Mouse (Mus musculus) intestine, embryonic 16.5 days (tissue): Measurements from ENCODE around the gene Dnajc8. TPM values are rescaled to one million over a fixed set of nuclear protein-coding genes. Genes with fewer than 3 reads are reported as not detected.

ENCODE experiments used
- ATAC-seq: fragments of 200-750 bp; cut with Nextera tagmentation; 2 replicates; pipeline ENCODE4 v1.8.0; 2017; ENCODE audit warnings: moderate TSS enrichment, moderate library complexity
- H3K27ac ChIP-seq: fragments of 300-500 bp; sonication (generic); 2 replicates; pipeline ENCODE4 v1.5.1; 2014; ENCODE audit warnings: mild to moderate bottlenecking, low read length
- H3K27me3 ChIP-seq: fragments of 300-500 bp; sonication (generic); replicated peaks from 2 replicates; pipeline ENCODE4 v1.6.1; 2014; ENCODE audit warnings: low read length, control low read depth, mixed read lengths; ENCODE audit not compliant: control insufficient read depth, insufficient read depth
- H3K36me3 ChIP-seq: fragments of 300-500 bp; sonication (generic); 2 replicates; pipeline ENCODE4 v1.6.1; 2014; ENCODE audit warnings: low read length, control low read depth; ENCODE audit not compliant: control insufficient read depth, insufficient read depth
- H3K4me1 ChIP-seq: fragments of 300-500 bp; sonication (generic); 2 replicates; pipeline ENCODE4 v1.6.1; 2014; ENCODE audit warnings: low read length, control low read depth, mixed read lengths; ENCODE audit not compliant: control insufficient read depth, insufficient read depth
- H3K4me2 ChIP-seq: fragments of 300-500 bp; sonication (generic); 2 replicates; pipeline ENCODE4 v1.6.1; 2014; ENCODE audit warnings: low read depth, low read length, control low read depth
- H3K4me3 ChIP-seq: fragments of 300-500 bp; sonication (generic); 2 replicates; pipeline ENCODE4 v1.5.1; 2014; ENCODE audit warnings: mild to moderate bottlenecking, low read length
- H3K9ac ChIP-seq: fragments of 300-500 bp; sonication (generic); 2 replicates; pipeline ENCODE4 v1.6.1; 2014; ENCODE audit warnings: low read depth, low read length
- H3K9me3 ChIP-seq: fragments of 300-500 bp; sonication (generic); 2 replicates; pipeline ENCODE4 v1.6.1; 2016; ENCODE audit warnings: low read length, control low read depth; ENCODE audit not compliant: control insufficient read depth
- WGBS: fragments of 180-500 bp; shearing (Covaris S2); extraction: QIAGEN DNeasy Blood & Tissue Kit; methylation state at CpG from one replicate; pipeline ENCODE4 v1.1.7; 2014; 5-methylcytosine and 5-hydroxymethylcytosine counted together
- polyA plus RNA-seq: library from polyadenylated mRNA; unstranded; fragments of >200 nt; fragmentation: Nextera tagmentation; extraction: Ambion mirVana; gene quantifications from 2 replicates; pipeline ENCODE4 v1.2.1, GENCODE M21; 2015

Dnajc8 gene
- polyA plus RNA-seq, 1 experiment from 2014 or later: 150 TPM

DNA sequence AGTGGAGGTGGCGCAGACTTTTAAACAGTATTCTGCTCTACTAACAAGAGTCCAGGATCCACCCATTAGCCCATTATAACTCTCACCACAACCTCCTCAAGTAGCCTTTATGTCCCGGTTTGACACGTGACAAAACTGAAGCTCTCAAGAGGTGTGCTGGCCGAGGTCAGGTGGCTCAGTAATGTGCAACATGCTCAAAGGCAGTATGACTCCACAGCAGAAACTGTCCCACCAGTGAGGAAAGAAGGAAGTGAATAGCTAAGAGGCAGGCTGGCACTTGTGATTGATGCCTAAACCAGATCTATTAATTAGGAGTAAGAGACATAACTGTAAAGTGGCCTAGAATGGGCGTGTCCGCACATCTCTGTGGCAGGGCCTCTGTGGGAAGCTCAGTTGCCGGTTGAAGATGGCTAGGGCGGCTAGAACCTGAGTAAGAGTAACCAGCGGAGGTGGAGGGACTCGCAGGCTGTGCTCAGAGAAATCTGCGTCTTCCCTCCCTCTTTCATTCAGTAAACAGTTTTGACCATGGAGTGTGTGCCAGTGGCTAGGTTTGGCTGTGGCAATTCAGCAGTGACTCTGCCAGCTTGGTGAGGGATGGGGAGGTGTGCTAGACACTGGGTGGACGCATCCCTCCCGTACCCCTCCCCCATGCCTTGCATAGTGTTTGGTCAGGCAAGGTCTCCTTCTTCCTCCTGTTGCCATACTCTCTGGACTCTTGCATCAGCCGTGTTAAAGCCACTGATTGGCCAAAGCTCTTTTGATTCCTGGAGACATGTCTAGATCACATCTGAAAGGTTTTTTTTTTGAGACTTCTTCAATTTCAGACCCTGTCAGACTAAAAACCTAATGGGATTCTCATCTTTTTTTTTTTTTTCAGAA is 21.7 kb upstream of the Dnajc8 start:
- Histone ChIP-seq H3K27me3 (no peaks in the 10 kb centered on the region), H3K4me2 (no peak overlapping the region), H3K4me3 (no peak overlapping the region), H3K36me3 (no peaks in the 10 kb centered on the region), H3K4me1 (peaks cover 11% of the 10 kb centered on the region), H3K27ac (no peak overlapping the region), H3K9ac (no peak overlapping the region), H3K9me3 (no peaks in the 10 kb centered on the region)
- WGBS: 44% methylated on average over 14 of the region's 14 CpGs
- no peak for ATAC-seq

DNA sequence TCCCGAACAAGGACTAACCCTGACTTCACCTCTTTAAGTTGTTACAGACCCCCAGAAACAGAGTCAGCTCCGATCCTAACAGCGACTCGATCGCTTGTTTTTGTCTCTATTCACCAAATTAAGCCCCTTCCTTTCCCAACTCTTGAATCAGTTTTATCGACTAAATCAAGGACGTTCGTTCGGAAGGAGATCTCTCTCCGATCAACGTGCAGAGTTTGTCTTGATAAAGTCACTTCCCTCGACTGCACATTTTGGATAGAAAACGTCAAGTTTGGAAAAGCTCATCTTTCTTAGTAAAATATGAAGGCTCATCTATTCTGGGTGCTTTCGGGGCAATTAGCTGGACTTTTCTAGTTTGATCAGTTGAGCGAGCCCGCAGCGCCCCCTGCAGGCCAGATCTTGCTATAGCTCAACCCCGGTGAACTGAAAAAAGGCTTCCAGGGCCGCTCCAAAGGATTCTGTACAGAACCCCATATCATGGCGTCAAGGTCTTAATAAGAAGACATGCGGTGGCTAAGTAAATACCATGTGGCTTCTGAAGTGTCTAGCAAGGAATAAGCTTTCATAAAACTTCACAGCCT is 20.7 kb upstream of the Dnajc8 start:
- Histone ChIP-seq H3K4me1 (peaks cover 6% of the 10 kb centered on the region), H3K9me3 (no peaks in the 10 kb centered on the region), H3K36me3 (no peaks in the 10 kb centered on the region), H3K4me2 (peak overlapping the region; percentile 88), H3K27ac (peak overlapping the region; percentile 78), H3K9ac (peak overlapping the region; percentile 61), H3K27me3 (no peaks in the 10 kb centered on the region), H3K4me3 (peak overlapping the region; percentile 46)
- 2% methylated on average over 21 of the region's 21 CpGs for WGBS
- no peak for ATAC-seq

DNA sequence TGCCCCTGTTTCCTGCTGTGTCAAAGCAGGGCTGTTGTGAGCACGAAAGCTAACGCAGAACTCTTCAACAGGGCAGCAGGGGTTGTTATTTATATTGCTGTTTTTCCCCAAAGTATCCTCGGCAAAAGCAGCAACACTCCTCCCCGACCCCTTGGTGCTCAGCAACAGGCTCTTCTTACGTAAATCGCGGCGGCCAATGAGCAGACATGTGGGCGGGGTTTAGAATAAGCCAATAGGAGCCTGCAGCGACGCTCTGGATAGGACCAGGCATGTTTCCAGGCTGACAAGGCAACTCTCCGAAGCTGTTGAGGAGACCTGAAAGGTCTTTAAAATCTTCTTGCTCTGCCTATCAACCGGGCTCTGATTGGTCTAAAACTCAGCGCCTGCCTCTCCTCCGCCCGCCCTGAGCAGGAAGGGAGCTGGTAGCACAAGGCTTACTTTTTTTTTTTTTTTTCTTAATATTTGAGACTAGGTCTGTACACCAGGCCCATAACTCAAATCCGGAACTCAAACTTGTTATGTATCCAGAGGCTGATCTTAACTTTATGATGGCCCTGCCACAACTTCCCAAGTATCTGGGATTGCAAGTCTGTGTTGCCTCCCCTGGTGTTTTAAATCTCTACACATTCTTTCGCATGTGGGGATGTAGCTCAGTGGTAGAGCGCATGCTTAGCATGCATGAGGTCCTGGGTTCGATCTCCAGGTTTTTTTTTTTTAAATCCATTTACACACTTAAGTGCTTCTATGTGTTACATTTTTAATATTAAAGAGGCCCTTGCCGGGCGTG is 19.8 kb upstream of the Dnajc8 start:
- peak overlapping the region; percentile 61 for H3K9ac ChIP-seq

DNA sequence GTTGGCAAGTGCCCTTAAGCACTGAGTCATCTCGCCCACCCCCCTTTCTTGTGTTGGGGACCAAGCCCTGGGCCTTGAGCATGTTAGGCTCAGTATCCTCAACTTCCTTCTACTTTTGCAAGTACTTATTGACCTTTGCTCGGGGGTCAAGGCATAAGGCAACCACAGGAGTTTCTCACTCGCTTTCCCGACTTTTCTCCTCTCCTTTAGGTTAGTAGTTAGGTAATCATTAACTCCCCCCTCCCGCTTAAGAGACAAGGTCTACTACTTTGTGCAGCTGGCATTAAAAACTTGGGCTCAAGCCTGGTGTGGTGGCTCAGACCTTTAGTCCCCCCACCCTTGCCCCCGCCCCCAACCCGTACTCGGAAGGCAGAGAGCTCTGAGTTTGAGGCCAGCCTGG is 17.3 kb upstream of the Dnajc8 start:
- peak; percentile 74 for ATAC-seq
- no peak overlapping the region for H3K9ac ChIP-seq
- H3K27ac ChIP-seq: peak overlapping the region; percentile 86
- no peak overlapping the region for H3K4me2 ChIP-seq
- no peaks in the 10 kb centered on the region for H3K36me3 ChIP-seq
- H3K4me3 ChIP-seq: no peak overlapping the region
- peaks cover 6% of the 10 kb centered on the region for H3K4me1 ChIP-seq
- no peaks in the 10 kb centered on the region for H3K27me3 ChIP-seq
- WGBS: 45% methylated on average over 8 of the region's 8 CpGs
- H3K9me3 ChIP-seq: no peaks in the 10 kb centered on the region

More for the DNA sequence above, 19.8 kb upstream of the Dnajc8 start:
- Histone ChIP-seq H3K4me1 (peaks cover 6% of the 10 kb centered on the region), H3K4me2 (peak overlapping the region; percentile 88), H3K27ac (peak overlapping the region; percentile 78), H3K9me3 (no peaks in the 10 kb centered on the region), H3K4me3 (peak overlapping the region; percentile 46), H3K36me3 (no peaks in the 10 kb centered on the region), H3K27me3 (no peaks in the 10 kb centered on the region)
- 20% methylated on average over 22 of the region's 22 CpGs for WGBS
- ATAC-seq: peak; percentile 91

DNA sequence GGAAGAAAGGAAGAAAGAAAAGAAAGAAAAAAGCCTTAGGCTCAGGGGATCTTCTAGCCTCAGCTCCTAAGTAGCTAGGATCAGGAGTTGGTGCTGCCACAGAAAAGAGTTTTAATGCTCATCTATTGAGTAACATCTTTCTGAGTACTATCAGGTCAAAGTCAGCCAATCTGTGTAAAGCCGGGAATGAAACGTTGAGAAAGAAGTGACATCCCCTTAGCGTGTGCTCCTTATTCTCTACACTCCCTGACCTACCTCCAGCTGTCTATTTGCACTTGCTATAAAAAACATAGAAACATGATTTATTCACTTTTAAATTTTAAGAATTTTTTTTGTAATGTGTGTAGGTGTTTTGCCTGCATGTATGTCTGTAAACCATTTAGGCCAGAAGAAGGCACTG is 16.2 kb upstream of the Dnajc8 start:
- Histone ChIP-seq H3K27me3 (no peaks in the 10 kb centered on the region), H3K27ac (no peak overlapping the region), H3K9ac (no peak overlapping the region), H3K4me3 (no peak overlapping the region), H3K9me3 (no peaks in the 10 kb centered on the region), H3K4me1 (peaks cover 6% of the 10 kb centered on the region), H3K4me2 (no peak overlapping the region), H3K36me3 (no peaks in the 10 kb centered on the region)
- WGBS: 76% methylated on average over 3 of the region's 3 CpGs
- ATAC-seq: no peak

DNA sequence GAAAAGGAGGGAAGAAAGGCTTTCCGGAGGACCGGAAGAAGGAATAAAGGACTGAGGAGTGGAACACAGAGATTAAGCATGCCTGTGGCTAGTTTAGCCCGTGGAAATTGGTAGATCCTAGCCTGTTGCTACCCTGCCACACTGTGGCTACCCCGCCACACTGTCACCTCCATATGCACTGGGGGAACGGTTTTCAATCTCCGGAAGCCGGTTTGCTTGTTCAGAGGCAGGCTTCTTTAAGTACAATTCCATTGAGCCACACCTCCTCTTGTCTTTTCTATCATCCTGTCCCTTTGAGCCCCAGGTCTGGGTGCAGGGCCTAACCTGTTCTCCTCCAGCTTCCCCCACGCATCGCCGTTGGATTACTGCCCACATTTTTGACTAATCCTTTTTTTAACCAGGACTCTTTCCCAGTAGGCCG is 11.0 kb upstream of the Dnajc8 start:
- Histone ChIP-seq H3K4me3 (no peak overlapping the region), H3K9me3 (no peaks in the 10 kb centered on the region), H3K27ac (peak overlapping the region; percentile 71), H3K4me1 (peaks cover 6% of the 10 kb centered on the region; the same call in 1 of the 2 replicates), H3K9ac (peak overlapping the region; percentile 33; the same call in 1 of the 2 replicates), H3K4me2 (no peak overlapping the region), H3K36me3 (no peaks in the 10 kb centered on the region), H3K27me3 (no peaks in the 10 kb centered on the region)
- WGBS: 33% methylated on average over 11 of the region's 11 CpGs
- ATAC-seq: peak; percentile 50

DNA sequence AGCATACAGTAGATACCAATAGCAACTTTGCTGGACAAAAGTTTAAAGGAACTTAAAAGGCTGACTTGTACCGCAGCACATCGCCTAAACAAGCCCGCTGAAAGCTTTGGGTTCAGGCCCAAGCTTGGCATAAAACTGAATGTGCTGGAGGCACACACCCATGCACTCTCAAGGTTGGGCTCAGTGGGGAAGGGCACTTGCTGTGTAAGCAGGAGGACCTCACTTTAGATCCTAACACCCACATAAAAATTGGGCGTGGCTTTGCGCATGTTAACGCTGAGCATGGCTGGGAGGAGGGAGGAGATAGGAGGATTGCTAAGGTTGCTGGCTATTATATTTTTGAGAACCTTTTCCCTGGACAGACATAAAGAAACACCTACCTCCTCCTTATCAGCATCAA is 10.5 kb upstream of the Dnajc8 start:
- ATAC-seq: peak; percentile 81
- peaks cover 6% of the 10 kb centered on the region; the same call in 1 of the 2 replicates for H3K4me1 ChIP-seq
- WGBS: 42% methylated on average over 6 of the region's 6 CpGs
- peak overlapping the region; percentile 33; the same call in 1 of the 2 replicates for H3K9ac ChIP-seq
- no peaks in the 10 kb centered on the region for H3K27me3 ChIP-seq
- no peaks in the 10 kb centered on the region for H3K9me3 ChIP-seq
- H3K4me3 ChIP-seq: no peak overlapping the region
- H3K36me3 ChIP-seq: no peaks in the 10 kb centered on the region
- peak overlapping the region; percentile 71 for H3K27ac ChIP-seq
- H3K4me2 ChIP-seq: no peak overlapping the region

DNA sequence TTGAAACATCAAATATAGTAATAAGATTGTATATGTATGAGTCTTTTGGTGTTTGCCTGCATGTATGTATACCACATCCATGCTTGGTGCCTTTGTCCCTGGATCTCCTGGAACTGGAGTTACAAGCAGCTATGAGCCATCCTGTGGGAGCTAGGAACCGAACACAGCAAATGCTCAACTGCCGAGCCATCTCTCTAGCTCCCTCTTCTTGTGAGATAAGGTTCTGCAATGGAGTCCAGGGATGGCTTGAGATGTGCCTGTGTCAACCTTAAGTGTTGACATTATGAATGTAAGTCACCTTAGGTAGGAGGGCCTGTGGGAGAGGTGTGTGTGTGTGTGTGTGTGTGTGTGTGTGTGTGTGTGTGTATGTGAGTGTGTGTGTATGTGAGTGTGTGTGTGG is 8.7 kb upstream of the Dnajc8 start:
- peaks cover 8% of the 10 kb centered on the region; the same call in 1 of the 2 replicates for H3K36me3 ChIP-seq
- no peaks in the 10 kb centered on the region for H3K9me3 ChIP-seq
- WGBS: 62% methylated on average over 2 of the region's 2 CpGs
- H3K4me3 ChIP-seq: no peak overlapping the region
- no peak for ATAC-seq
- H3K27me3 ChIP-seq: no peaks in the 10 kb centered on the region
- H3K27ac ChIP-seq: no peak overlapping the region
- peaks cover 11% of the 10 kb centered on the region; the same call in 1 of the 2 replicates for H3K4me1 ChIP-seq
- no peak overlapping the region for H3K9ac ChIP-seq
- H3K4me2 ChIP-seq: no peak overlapping the region
